Mouse (Mus musculus): ENCODE measurements around the gene Cend1.

DNA sequence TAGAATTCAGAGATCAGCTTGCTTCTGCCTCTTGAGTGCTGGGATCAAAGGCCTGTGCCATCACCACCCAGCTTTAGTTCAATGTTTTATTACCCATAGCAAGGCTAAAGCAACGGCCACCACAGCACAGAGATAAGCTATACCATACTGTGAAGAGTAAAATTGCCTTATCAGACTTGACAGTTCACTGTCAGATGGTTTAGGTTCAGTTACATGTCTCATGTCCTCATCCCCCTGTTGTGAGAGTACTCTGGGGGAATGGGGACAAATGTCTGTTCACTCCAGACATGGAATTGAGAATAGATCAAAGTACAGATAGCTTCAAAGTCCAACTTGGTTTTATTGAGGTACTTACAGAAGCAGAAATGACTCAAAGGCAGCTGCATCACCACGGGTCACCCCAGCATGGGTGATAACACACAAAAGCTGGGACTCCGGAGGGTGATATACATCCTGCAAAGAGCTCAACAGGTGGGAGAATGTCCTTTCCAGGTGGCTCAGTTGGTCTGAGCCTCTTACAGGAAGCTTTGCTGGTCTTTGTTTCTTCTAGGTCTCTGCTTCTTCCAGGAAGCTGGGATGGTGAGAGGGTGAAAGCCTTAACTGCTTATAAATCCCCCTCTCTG, 40.7 kb downstream of the Cend1 start:
- TF ChIP-seq CTCF (IDR thresholded peaks at IDR 0.05; ENCODE audit: low read depth) (no peak), EP300 (IDR thresholded peaks at IDR 0.05; ENCODE audit: low read depth) (peak; percentile 80)
